Mouse (Mus musculus) ES-E14 (cell line): ENCODE data around the gene Stk10. TPM values are rescaled to one million over a fixed set of nuclear protein-coding genes. Genes with fewer than 3 reads are reported as not detected.
A peak's percentile ranks its signal among the peaks of the same experiment; 100 is the strongest.
"Not testable (repeated sequence)": the region's sequence is repeated elsewhere in the genome, so short reads cannot be mapped to it uniquely, and the experiment has no call there.

Experiments
- DNase-seq: peaks from one replicate; pipeline ENCODE4 v3.0.0-alpha.2; 2013; ENCODE audit warnings: low read depth, low spot score
- H3K27ac ChIP-seq: 2 replicates; pipeline ENCODE4 v1.5.1; 2012; ENCODE audit warnings: low read depth, mild to moderate bottlenecking, low read length, moderate library complexity, mixed read lengths; ENCODE audit not compliant: poor library complexity, insufficient read depth, severe bottlenecking
- H3K36me3 ChIP-seq: 2 replicates; pipeline ENCODE4 v1.6.1; 2012; ENCODE audit warnings: mild to moderate bottlenecking, low read length, moderate library complexity, mixed read lengths; ENCODE audit not compliant: control insufficient read depth, poor library complexity, insufficient read depth, severe bottlenecking
- H3K4me1 ChIP-seq, 2 experiments: fragments of 150-350 bp in 1 of 2; sonication (generic) in 1 of 2; 2 replicates each; pipeline ENCODE4 v1.6.1; 2012; ENCODE audit warnings: low read length in 2 of 2, mild to moderate bottlenecking in 1 of 2, mixed read lengths in 1 of 2; ENCODE audit not compliant: control insufficient read depth in 2 of 2, insufficient read depth in 2 of 2, poor library complexity in 1 of 2
- H3K4me3 ChIP-seq, 2 experiments: fragments of 150-350 bp in 1 of 2; sonication (generic) in 1 of 2; 2 replicates each; pipeline ENCODE4 v1.5.1; 2012; ENCODE audit warnings: low read length in 2 of 2, low read depth in 1 of 2, mild to moderate bottlenecking in 1 of 2, mixed read lengths in 1 of 2; ENCODE audit not compliant: insufficient read depth in 1 of 2, poor library complexity in 1 of 2, severe bottlenecking in 1 of 2
- H3K9ac ChIP-seq: 2 replicates; pipeline ENCODE4 v1.6.1; 2012; ENCODE audit warnings: low read depth, mild to moderate bottlenecking, low read length, mixed read lengths; ENCODE audit not compliant: poor library complexity, insufficient read depth, severe bottlenecking
- H3K9me3 ChIP-seq: fragments of 150-350 bp; sonication (generic); 2 replicates; pipeline ENCODE4 v1.6.1; 2012; ENCODE audit warnings: low read depth, mild to moderate bottlenecking, low read length; ENCODE audit not compliant: control insufficient read depth, insufficient read depth
- CHD2 ChIP-seq: IDR thresholded peaks from 2 replicates; pipeline ENCODE4 v1.6.1; 2014; ENCODE audit warnings: mild to moderate bottlenecking, low read depth, low read length, inconsistent platforms
- HCFC1 ChIP-seq: IDR thresholded peaks from 2 replicates; pipeline ENCODE4 v1.6.1; 2012; ENCODE audit warnings: low read length, inconsistent platforms, borderline replicate concordance; ENCODE audit not compliant: insufficient read depth
- MAFK ChIP-seq: IDR thresholded peaks from 2 replicates; pipeline ENCODE4 v1.6.1; 2014; ENCODE audit warnings: mild to moderate bottlenecking, low read depth, low read length, inconsistent platforms; ENCODE audit not compliant: insufficient read depth
- ZC3H11A ChIP-seq: IDR thresholded peaks from 2 replicates; pipeline ENCODE4 v1.6.1; 2012; ENCODE audit warnings: low read depth, mild to moderate bottlenecking, inconsistent platforms, low read length, borderline replicate concordance
- ZNF384 ChIP-seq: IDR thresholded peaks from 2 replicates; pipeline ENCODE4 v1.6.1; 2012; ENCODE audit warnings: low read depth, low read length, inconsistent platforms
- in situ Hi-C, 2 experiments: fragments of 600-800 bp; cut with MboI; formaldehyde crosslinking; loops; one replicate each; pipeline ENCODE4 v1.15.1; 2025; ENCODE audit warnings: low sequenced_read_pairs in 2 of 2, inconsistent platforms in 1 of 2; ENCODE audit not compliant: unreplicated experiment in 2 of 2
- total RNA-seq: library from RNA; depleted of rRNA; stranded (reverse); fragments of 300-350 nt; gene quantifications from 2 replicates; pipeline ENCODE4 v1.2.3, GENCODE M21; 2012

Stk10 gene
- total RNA-seq, 1 experiment = 9.8 TPM

- peak overlapping the region; percentile 83 to 88 for H3K4me3 ChIP-seq
- no peaks in the 10 kb centered on the region for H3K9me3 ChIP-seq
- in situ Hi-C loops = no loop called here
- TF ChIP-seq ZNF384 (no peak), CHD2 (no peak), MAFK (no peak), ZC3H11A (no peak), HCFC1 (no peak)
- peak overlapping the region; percentile 90 for H3K9ac ChIP-seq
- no peak for DNase-seq
- peaks cover 18% of the 10 kb centered on the region for H3K36me3 ChIP-seq
- H3K4me1 ChIP-seq = peaks cover 2 to 16% of the 10 kb centered on the region in 2 experiments; a peak in 2 of 4 replicates
- no peak overlapping the region; the same call in 1 of the 2 replicates for H3K27ac ChIP-seq
Observed at GRCm38 (mm10) chr11:32614463-32614862, 81.4 kb downstream of the Stk10 start.

GRCm38 (mm10) chr11:32615561-32615960, 82.5 kb downstream of the Stk10 start:
- in situ Hi-C loops = no loop called here
- TF ChIP-seq HCFC1 (no peak), CHD2 (no peak), ZC3H11A (no peak), ZNF384 (no peak), MAFK (no peak)
- peaks cover 2 to 16% of the 10 kb centered on the region in 2 experiments; a peak in 2 of 4 replicates for H3K4me1 ChIP-seq
- no peak overlapping the region for H3K27ac ChIP-seq
- H3K36me3 ChIP-seq = peaks cover 18% of the 10 kb centered on the region
- H3K9ac ChIP-seq = no peak overlapping the region; the same call in 1 of the 2 replicates
- DNase-seq = no peak
- peak overlapping the region; percentile 29 to 39; a peak in 2 of 4 replicates for H3K4me3 ChIP-seq
- H3K9me3 ChIP-seq = no peaks in the 10 kb centered on the region

GRCm38 (mm10) chr11:32616091-32616490, 83.0 kb downstream of the Stk10 start:
- Histone ChIP-seq H3K27ac (no peak overlapping the region), H3K4me3 (no peak overlapping the region), H3K9ac (no peak overlapping the region), H3K36me3 (peaks cover 18% of the 10 kb centered on the region), H3K4me1 (peaks cover 2 to 16% of the 10 kb centered on the region in 2 experiments; a peak in 2 of 4 replicates), H3K9me3 (no peaks in the 10 kb centered on the region)
- TF ChIP-seq MAFK = no peak
- no peak for TF ChIP-seq CHD2
- no peak for TF ChIP-seq HCFC1
- no peak for TF ChIP-seq ZC3H11A
- no peak for TF ChIP-seq ZNF384
- no peak for DNase-seq
- in situ Hi-C loops = no loop called here

GRCm38 (mm10) chr11:32618036-32618435, 84.9 kb downstream of the Stk10 start:
- TF ChIP-seq HCFC1 = no peak
- no peak for TF ChIP-seq ZC3H11A
- no peak for TF ChIP-seq ZNF384
- no peak for TF ChIP-seq CHD2
- TF ChIP-seq MAFK = no peak
- no peak overlapping the region for H3K27ac ChIP-seq

GRCm38 (mm10) chr11:32618641-32619040, 85.5 kb downstream of the Stk10 start:
- H3K9ac ChIP-seq, in situ Hi-C loops, H3K36me3 ChIP-seq, H3K27ac ChIP-seq, H3K4me3 ChIP-seq, H3K9me3 ChIP-seq, DNase-seq: not testable (repeated sequence)
- peaks cover 2 to 11% of the 10 kb centered on the region in 2 experiments; a peak in 2 of 4 replicates for H3K4me1 ChIP-seq

More at GRCm38 (mm10) chr11:32618036-32618435, 84.9 kb downstream of the Stk10 start:
- in situ Hi-C loops = no loop called here
- peaks cover 2 to 16% of the 10 kb centered on the region in 2 experiments; a peak in 2 of 4 replicates for H3K4me1 ChIP-seq
- no peak overlapping the region for H3K4me3 ChIP-seq
- peaks cover 14% of the 10 kb centered on the region; the same call in 1 of the 2 replicates for H3K36me3 ChIP-seq
- H3K9me3 ChIP-seq = no peaks in the 10 kb centered on the region
- no peak for DNase-seq
- H3K9ac ChIP-seq = no peak overlapping the region
